Mouse (Mus musculus) adrenal gland (tissue): ENCODE measurements around the gene S100a3.

ENCODE experiments used
- intact Hi-C: fragments of 180-260 bp; cut with DNase I; formaldehyde crosslinking; loops from one replicate; pipeline ENCODE4 v1.15.1; 2025

Gene S100a3

DNA sequence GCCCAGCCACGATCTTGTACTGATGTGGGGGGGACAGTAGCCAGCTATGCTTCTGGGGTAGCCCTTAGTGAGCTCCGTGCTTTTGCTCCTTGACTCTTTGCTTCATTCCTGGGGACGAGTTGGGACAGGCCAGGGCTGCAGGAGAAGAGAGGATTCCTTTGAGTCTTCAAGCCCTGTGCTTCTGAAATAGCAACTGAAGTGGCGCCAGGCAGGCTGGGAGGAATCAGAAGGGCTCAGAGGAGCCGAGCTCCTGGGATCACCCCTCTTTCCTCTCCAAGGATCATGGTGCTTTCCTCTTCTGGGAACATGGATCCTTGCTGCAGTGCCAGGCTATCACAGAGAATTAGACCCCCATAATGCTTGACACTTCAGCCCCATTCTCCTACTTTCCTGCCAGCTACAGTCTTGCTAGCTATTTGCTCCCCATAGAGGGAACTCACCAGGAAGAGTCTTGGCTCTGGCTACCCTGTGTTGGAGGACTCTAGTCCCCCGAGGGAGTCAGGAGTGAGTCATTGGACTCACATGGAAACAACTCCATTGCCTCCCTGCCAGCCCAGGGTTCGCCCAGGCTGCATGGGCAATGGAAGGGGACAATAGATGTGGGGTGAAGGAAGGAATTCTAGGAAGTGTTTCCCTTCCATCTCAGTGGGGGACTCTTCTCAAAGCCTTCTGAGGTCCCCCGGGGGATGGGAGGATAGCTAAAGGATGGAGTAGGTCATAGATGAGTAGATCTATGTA is 40.2 kb downstream of the S100a3 start:
- intact Hi-C loops = no loop called here

DNA sequence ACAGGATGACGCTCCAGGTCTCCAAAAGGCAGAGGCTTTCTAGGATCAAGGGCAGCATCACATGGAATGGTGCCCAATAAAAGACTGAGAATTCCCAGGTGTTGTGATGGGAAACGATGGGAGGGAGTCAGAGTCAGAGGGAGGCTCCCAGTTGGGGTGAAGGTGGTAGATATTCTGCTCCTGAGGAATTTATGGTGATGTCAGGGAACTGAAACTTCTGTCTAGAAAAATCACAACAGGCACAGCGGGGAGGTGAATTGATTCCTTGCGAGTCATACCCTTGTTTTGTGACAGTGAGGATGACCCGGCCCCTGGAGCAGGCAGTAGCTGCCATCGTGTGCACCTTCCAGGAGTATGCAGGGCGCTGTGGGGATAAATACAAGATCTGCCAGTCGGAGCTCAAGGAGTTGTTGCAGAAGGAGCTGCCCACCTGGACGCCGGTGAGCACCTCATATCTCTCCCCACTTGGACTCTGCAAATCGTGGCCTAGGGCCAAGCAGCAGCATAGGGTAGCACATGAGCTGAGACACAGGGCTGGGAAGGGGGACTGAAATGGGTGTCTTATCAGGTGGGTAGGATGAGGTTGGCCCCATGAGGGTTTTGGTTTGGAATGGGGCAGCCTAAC is 41.2 kb downstream of the S100a3 start, which contains the start of gene Gm42674:
Gene Gm42674, plus strand, starts transcription at position 419 of the 625 bp plus-strand sequence.
- intact Hi-C loops = no loop called here

DNA sequence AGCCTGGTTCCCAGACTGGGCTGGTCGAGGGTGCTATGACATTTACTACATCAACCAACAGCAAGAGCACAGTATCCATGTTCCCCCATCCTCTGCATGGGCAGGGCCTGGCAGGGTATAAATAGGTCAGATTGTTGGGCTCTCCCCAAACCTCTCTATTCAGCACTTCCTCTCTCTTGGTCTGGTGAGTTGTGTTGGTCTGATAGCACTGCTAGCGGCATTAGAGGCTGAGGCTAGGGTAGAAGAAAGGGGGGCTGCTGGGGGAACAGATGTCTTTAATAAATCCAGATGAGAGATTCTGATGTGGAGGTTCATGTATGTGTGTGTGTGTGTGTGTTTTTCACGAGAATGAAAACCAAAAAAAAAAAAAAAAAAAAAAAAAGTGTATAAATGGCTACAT is 43.2 kb downstream of the S100a3 start, which contains the start of gene S100a4:
Gene S100a4, plus strand, starts transcription at position 149 of the 400 bp plus-strand sequence.
- intact Hi-C loops = no loop called here

DNA sequence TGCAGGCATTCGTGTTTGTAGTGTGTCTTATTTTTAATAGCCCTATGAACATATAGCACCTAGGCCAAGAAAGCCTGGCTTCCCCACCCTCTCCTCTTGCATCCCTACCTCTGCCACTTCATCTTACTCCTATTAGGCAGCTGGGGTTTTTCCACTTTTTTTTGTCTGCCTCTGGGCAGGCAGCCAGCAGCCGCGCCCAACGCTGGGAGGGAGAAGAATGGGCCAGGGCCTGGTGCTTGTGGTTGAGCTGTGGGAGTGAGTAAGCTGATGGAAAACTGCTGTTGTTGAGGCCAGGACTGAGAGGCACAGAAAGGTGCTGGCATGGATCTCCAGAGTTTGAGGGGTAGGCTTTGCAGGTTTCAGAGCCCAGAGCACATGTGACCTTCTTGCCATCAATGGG is 44.0 kb downstream of the S100a3 start:
- intact Hi-C loops = no loop called here

DNA sequence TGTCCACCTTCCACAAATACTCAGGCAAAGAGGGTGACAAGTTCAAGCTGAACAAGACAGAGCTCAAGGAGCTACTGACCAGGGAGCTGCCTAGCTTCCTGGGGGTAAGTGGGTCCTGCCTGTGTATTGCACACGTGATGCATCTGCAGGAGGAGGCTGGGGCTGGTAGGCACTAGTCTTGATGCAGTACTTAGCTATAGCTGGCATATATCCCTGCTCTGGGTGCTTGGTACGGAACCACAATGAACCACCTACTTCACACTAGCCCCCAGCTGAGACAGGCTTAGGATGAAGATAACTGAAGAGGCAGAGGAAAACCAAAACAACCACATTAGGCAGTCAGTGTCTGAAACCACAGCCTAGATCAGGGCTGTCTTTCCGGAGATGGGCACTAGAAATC is 44.7 kb downstream of the S100a3 start:
- intact Hi-C loops = no loop called here

DNA sequence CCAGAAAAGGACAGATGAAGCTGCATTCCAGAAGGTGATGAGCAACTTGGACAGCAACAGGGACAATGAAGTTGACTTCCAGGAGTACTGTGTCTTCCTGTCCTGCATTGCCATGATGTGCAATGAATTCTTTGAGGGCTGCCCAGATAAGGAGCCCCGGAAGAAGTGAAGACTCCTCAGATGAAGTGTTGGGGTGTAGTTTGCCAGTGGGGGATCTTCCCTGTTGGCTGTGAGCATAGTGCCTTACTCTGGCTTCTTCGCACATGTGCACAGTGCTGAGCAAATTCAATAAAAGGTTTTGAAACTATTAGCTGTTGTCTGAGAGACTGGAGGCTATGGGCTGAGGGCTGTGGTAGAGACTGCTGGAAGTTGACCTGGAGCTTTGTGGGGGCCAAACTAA is 45.4 kb downstream of the S100a3 start:
- intact Hi-C loops = no loop called here

DNA sequence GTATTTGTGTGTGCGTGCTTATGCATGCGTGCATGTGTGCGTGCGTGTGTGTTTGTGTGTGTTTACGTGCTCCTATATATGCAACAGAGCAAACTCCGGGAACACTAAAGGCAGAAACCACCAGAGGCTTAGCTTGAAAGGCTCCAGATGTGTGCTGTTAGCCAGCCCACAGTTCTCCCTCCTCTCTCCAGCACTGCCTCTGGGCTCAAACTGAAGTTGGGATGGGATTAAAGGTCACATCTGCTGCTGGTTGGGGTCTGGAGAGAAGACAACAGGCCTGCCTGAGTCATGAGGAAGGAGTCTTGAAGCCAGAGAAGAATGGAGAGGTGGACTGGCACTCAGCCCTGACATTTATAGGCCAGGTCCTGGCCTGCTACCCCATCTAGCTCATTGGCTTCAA is 45.8 kb downstream of the S100a3 start:
- intact Hi-C loops = no loop called here

DNA sequence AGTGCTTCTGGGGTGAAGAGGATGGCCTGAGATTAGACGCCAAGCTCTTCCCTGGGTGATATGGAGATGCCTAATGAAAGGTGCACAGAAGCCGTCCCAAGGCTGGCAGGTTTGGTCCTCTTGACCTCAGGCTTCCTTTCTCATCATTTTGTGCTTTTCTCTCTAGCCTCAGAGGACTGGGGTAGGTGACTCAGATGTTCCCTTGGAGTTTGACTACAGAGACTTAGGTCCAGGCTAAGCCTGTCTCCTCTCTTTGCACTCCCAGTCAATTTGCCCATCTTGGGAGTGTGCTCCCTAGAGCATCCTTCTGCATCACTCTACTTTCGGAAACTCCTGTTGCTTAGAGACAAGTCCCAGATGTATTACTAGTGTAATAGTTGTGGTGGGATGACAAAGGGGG is 47.0 kb downstream of the S100a3 start:
- intact Hi-C loops = no loop called here

DNA sequence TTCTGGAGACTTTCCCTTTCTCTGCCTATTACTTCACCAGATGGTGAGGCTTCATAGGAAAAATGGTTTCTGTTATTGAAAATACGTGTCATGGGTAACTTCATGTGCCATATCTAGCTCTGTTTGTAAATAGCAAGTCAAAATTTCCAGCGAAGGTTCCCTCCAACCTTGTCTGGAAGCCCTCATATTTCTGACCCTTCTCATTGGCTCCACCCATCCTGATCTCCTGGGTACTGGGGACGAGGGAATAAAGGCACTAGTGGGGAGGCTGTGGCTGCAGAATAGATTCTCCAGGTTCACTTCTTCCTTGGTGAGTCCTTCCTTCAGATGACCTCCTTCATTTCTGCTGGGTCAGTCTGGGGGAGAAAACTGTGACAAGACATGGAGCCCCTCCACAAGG is 47.8 kb downstream of the S100a3 start, which contains the start of gene S100a5:
Gene S100a5, plus strand, starts transcription at position 301 of the 400 bp plus-strand sequence.
- intact Hi-C loops = no loop called here

DNA sequence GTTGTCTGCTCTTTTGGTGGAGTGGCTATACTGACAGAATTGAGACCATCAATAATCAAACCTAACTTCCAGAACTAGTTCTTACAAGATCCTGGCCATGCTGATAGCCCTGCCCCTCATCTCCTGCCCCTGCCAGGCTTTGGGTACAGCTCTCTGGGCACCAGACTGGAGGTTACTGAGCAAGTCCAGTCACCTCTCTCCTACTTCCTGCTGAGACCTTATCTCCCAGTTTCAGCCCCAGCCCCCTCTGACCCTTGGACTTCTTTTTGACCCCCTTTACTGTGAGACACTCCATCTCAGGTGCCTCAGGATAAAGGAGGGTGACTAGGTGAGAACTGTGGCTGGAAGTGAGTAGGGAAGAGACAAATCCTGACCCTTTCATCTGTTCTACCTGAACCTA is 48.7 kb downstream of the S100a3 start:
- intact Hi-C loops = no loop called here

DNA sequence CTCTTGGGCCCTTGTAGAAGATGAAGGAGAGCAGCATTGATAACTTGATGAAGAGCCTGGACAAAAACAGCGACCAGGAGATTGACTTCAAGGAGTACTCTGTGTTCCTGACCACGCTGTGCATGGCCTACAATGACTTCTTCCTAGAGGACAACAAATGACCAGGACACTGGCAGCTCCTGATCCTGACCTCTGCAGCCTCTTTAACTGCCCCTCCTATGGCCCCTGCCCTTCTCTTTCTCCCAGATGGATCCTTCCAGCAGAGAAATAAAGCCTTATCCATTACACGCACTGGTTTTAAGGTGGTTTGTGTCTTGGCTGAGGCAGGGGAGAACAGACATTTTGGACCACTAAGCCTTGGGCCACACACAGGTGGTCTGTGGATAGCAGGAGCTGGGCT is 51.1 kb downstream of the S100a3 start:
- intact Hi-C loops = no loop called here

DNA sequence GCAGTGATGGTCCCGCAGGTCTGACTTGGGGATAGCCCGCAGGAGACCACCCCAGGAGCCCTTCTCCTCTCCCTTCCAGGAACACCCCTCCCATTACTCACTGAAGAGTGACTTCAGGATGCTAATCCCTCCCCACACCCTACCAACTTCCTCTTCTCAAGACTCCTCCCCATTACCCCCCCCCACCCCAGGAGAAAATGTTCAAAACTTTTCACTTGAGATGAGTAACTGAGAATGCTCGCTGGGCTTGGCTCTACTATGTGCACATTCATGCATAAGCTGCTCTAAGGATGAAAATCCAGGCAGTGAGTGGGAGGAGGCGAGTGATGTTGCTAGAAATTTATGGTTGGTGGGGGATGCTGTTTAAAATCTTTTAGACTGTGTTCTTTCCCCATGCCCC is 51.7 kb downstream of the S100a3 start:
- intact Hi-C loops = no loop called here

DNA sequence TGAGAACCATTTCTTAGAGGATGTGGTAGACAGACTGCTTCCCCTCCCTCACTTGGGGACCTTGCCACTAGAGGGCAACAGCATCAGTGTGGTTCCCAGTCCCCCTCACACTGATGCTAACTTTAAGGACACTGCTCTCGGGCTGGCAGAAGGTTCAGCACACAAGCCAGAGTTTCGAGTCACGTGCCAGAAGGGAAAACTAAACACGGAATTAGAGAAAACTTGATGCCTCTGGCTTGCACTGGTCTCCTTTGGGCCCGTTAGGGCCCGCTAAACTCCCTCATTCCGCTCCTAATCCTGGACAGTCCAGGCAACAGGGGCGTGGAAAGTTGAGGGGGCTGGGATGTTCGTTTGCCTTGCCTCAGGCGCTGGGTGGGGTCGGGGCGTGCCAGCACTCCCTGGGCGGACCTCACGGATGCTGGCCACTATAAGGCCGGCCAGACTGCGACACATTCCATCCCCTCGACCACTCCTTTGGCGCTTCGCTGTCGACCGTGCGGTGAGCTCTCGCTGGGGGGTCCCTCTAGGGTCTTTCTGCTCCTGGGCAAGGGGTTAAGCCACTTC is 52.4 kb downstream of the S100a3 start, which contains the start of gene S100a6:
Gene S100a6, plus strand, starts transcription at position 155 of the 564 bp plus-strand sequence.
- intact Hi-C loops = no loop called here

DNA sequence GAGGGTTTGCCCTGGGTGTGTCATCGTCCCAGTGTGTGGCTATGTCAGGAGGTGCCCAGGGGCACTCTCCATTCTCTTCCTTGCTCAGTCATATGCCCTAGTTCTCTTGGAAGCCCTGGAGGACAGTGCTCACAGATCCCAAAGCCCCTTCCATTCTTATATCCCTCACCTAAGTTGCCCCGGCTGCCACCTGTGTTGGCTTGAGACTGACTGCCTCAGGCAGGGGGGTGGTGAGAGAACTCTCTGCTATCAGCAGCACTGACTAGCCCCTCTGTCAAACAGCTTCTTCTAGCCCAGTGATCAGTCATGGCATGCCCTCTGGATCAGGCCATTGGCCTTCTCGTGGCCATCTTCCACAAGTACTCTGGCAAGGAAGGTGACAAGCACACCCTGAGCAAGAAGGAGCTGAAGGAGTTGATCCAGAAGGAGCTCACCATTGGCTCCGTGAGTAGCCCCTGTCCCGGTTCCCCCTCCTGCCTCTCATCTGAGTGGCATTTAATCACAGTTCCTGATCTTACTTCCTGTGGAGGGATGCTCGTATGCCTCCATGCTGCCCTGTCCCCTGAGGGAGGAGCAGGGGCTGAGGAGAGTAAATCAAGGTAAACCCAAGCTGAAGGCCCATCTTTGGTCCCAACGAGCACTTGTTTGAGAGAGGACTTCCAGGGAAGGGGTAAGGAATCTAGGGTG is 53.2 kb downstream of the S100a3 start:
- intact Hi-C loops = no loop called here

DNA sequence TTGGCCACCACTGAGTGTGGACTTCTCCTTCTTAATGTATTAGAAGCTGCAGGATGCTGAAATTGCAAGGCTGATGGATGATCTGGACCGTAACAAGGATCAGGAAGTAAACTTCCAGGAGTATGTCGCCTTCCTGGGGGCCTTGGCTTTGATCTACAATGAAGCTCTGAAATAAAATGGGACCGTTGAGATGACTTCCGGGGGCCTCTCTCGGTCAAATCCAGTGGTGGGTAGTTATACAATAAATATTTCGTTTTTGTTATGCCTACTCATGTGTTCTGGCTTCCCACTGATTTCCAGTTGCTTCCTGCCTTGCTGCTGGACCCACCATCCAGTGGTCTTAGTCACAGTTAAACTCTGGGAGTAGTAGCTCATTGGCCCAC is 53.8 kb downstream of the S100a3 start:
- intact Hi-C loops = no loop called here

DNA sequence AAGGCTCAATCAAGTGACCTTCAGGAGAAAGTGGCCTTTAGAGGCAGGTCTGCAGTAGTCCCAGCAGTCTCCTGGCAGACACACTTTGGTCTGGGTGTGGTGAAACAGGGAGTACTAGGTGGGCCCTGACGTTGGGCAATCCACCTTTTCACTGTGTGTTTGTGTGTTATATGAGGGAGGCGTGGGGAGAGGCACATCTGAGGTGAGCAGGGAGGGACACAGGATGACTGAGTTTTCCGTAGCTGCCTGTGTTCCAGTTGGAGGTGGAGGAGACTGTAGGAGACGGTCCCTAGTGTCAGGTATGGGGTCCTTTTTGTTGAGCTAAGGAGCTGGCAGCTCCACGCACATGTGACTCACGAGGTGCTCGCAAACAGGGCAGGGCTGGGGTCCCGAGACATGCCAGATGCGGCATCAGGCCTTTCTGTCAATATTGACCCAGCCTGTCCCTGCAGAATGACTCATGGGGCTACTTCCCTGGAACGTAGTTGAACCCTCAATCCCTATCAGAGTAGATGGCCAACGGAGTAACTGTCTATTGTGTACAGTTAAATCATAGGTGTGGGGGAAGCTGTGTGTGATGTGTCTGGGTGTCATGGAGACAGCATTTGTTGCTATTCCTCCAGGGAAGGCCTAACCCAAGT is 54.4 kb downstream of the S100a3 start:
- intact Hi-C loops = loop anchor here (1.0 kb wide), 1 partner anchor 29 kb away; no protein-coding TSS in a partner anchor

DNA sequence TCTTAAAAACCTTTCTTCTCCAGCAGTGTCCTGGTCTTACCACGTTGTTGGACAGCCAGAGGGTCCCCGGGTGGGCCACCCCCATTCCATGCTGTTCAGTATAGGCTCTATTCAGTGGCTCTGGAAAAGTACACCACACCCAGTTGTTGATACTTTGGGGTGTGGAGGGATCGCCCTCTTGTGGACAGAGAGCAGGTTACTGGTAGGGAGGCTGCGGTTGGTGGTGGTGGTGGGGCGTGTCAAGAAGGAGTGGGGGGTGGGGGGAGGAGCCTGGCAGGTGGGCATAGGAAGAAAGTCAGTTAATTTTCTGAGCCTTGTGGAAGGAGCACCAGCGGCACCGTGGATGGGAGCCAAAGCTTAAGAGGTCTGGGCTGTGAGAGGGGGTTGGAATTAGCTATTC is 55.0 kb downstream of the S100a3 start:
- intact Hi-C loops = loop anchor here (1.0 kb wide), 1 partner anchor 30 kb away; no protein-coding TSS in a partner anchor

DNA sequence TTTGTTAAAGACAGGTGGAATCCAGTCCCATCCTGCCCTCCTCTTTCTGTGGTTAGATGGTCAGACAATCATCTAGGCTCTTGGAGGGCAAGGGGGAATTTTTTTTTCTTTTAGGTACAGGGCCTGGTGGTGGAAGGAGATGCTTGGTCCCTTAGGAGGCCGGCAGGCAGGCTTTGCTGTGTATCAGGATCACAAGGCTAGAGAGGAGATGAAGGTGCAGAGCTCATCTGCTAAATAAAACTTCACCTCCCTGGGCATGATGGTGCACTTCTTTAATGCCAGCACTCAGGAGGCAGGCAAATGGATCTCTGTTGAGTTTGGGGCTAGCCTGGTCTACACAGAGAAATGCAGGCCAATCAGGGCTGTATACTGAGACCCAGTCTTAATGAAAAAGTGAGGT is 55.5 kb downstream of the S100a3 start:
- intact Hi-C loops = loop anchor here (1.0 to 2.0 kb wide), 2 partner anchors 31 to 91 kb away; no protein-coding TSS in a partner anchor

DNA sequence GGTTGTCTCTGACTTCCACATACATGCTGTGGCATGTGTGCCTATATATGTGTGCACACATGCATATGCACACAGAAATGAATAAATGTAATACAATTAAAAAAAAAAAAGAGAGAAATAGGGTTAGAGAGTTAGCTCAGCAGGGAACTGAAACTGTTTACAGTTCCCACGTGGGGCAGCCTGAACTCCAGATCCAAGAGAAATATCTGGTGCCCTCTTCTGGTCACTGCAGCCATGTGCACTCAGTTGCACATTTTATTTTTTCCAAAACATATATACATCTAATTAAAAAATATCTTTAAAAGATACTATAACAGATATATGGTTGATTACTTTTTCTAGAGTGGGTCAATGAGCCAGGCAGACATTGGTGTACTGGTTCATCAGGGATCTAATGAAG is 57.2 kb downstream of the S100a3 start:
- intact Hi-C loops = loop anchor here (2.0 kb wide), 1 partner anchor 93 kb away; no protein-coding TSS in a partner anchor

DNA sequence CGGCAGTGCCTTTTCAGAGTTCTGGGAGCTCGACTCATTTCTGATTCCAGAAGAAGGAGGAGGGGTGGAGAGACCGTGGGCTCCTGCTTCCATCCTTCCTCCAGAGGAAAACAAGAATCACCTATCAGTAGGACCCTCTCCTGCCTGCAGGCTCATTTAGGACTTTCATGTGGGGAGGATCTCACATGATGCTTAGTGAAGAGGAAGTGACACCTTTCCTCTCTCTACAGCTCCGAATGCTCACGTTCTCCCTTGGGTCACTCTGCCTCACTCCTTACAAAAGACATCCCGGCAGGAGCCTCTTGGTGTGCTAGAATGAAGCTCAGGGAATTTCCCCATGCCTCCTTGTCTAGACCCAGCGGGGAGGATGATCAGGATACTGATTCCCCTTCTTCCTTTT is 61.2 kb downstream of the S100a3 start:
- intact Hi-C loops = no loop called here

DNA sequence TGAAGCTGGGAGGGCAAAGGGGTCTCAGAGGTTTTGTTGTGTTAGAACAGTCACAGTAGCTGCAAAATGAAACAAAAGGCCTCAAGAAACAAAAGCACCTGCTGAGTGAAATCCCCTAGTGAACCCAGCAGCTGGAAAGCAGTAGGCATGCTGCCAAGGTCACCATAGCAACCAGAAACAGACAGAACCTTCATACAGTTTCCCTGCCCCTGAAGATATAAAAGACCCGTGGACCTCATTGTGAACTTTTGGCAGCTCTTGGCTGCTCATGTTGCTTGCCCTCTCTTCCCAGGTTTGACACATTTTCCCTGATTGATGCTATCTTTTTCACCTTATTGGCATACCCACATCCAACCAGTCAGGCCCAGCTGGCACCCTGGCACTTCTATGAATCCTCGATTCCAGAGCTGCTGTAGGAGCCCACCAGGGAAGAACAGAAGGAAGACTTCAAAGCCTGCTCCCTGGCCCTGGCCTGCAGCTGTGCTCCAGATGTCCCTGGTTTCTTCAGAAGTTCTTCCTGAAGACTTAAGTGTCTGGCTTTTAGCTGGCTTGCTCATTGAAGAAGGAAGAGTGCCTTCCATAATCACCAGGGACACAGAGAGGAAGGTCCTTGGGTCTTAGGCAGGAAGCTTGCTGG is 63.2 kb downstream of the S100a3 start:
- intact Hi-C loops = no loop called here
